Mouse (Mus musculus) spleen, postnatal 0 days (tissue): ENCODE data around the gene Cdc14b. TPM values are rescaled to one million over a fixed set of nuclear protein-coding genes. Genes with fewer than 3 reads are reported as not detected.

Experiments
- polyA plus RNA-seq: library from polyadenylated mRNA; unstranded; fragments of >200 nt; fragmentation: Nextera tagmentation; extraction: Ambion mirVana; gene quantifications from 2 replicates; pipeline ENCODE4 v1.2.1, GENCODE M21; 2015

Gene Cdc14b
- 1.2 and 1.5 TPM in 2 replicates for polyA plus RNA-seq

DNA sequence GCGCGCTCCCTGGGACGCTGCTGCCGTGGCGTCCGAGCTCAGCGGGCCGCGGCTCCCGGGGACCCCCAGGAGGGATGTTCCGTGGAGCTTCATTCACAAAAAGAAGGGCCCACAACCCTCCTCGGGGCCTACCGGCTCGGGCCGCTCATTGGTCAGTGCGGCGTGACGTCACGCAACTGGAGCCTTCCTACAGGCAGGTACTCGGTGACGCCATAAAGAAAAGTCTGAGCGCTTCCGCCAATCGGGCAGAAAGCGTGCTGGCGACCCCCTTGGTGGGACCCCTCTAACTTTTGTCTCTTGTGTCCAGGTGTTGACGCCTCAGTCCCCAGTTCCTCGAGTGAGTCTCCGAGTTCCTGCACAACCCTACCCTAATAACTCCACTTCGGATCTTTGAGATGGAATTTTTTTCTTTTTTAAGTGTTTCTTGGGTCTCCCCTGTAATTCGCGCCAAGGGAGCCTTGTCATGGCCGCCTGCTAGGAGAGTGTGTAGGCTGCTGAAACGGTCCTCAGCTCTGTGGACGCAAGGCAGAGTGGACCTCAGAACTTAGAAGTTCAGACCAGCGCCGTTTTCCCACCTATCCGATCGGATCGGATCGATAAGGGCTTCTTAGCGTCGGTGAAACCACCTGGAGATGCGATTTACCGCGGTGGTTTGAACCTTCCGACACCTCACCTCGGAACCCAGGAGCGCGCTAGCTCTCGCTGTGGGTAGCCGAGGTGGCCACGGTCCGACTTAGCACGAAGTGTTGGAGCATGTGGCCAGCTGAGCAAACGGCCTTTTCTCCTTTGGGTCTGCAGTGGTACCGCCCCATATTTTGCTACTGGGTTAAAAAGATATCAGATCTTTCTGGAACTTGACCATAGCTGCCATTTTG is at the start of gene Cdc14b:
Gene Cdc14b, minus strand, starts transcription at position 412 of the 875 bp plus-strand sequence.

DNA sequence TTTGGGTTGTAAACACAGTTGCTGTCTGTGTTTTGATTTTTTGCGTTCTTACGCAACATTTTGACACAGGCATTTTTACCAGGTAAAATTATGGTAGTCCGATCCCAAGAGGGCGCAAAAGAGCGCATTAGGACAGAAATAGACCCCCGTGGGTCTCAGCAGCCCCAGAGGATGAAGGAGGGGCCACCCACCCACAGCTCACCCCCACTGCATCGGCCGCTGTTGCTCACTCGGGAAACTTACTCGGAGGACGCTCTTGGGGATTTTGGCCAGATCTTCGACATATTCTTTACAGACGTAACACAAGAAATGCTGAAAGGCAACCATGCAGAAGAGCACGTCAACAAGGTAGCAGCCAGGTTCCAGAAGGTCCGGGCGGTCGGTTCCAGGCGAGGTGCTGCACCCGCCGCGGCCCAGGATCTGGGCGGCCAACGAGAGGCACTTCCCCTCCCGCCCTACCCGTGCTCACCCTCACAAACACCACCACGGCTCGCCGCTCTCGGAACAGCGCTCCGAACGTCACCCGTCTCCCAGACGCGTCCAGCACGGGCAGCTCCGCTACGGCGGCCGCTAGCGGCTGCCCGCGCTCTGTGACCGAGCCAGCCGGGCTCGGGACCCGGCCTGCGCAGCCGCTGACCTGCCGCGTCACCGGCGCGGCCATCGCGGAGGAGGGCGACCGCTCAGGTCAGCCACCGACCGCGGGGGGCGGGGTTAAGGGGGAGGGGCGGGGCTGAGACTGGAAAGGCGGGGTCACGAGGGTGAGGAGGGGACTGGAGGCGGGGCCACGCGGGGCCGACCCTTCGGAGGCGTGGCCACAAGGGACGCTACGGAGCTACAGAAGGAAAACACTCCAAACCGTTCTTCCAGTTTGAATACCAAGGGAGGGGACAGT is 37.2 kb upstream of the Cdc14b start, which contains the start of gene Aaed1:
Gene Aaed1, minus strand, starts transcription at position 687 of the 892 bp plus-strand sequence.

DNA sequence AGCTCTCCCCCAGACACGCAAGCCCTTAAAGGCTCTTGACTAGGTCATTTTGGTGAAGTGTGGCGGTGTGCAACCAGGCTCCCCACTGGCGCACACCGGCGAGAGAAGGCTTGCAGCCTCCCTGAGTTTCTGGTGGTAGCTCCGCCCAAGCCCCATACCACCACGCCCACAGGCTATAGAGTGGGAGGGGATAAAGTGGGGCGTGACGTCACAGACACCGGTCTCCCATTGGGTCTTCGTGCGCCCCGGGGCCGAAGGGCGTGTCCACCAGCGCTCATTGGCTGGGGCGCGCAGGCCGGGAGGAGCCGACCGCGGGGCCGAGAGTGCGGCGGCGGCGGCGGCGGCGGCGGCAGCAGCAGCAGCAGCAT is 113.6 kb downstream of the Cdc14b start, which contains the start of gene Habp4:
Gene Habp4, plus strand, starts transcription at position 277 of the 368 bp plus-strand sequence.

DNA sequence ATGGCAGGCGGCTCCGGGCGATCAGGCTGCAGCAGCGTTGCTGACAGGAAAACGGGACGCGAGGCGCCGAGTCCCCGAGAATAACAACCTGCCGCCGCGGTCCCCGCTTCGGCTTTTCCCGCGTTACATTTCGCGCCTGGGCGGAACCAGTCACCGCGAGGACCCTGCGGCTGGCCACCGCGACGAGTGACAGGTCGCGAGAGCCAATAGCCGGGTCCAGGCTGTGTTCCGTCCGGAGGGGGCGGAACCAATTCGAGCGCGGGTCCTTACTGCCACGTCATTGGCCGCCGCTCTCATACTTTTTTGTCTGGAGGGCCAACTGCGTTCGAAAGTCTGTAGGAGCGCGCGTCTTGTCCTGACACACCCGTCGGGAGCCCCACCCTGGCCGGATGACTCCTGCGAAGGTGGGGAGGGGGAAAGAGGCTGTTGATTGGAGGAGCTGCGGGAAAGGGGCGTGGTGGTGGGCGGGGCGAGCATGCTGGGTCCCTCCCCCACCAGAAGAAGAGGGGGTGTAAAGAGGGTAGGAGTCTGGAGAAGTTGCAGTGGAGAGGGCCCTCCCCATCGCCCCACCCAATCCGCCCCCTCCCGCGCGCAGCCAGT is 121.9 kb downstream of the Cdc14b start, which contains the start of gene Zfp367:
Gene Zfp367, minus strand, starts transcription at position 120 of the 600 bp plus-strand sequence.

Other genes with a start within 250 kb of the Cdc14b start
- gene Hsd17b3, start 186.1 kb downstream of the Cdc14b start, polyA plus RNA-seq = not detected in 2 replicates
- gene Slc35d2, start 145.9 kb downstream of the Cdc14b start, polyA plus RNA-seq = 3.8 and 4.9 TPM in 2 replicates
- gene Zfp367, start 122.1 kb downstream of the Cdc14b start, polyA plus RNA-seq = 22.6 and 27.2 TPM in 2 replicates
- 6.5 and 6.6 TPM in 2 replicates for gene Habp4, start 113.5 kb downstream of the Cdc14b start, polyA plus RNA-seq
- 22.9 and 27.1 TPM in 2 replicates for gene Aaed1, start 37.4 kb upstream of the Cdc14b start, polyA plus RNA-seq
- gene Ctsl, start 95.6 kb upstream of the Cdc14b start, polyA plus RNA-seq = 82.8 and 101 TPM in 2 replicates
- 6.0 and 8.2 TPM in 2 replicates for gene Cdk20, start 157.0 kb upstream of the Cdc14b start, polyA plus RNA-seq
- not detected in 2 replicates for gene Fam240b, start 222.5 kb upstream of the Cdc14b start, polyA plus RNA-seq